Mouse (Mus musculus) embryonic facial prominence, embryonic 11.5 days (tissue): ENCODE data around the gene Kif19a. TPM values are rescaled to one million over a fixed set of nuclear protein-coding genes. Genes with fewer than 3 reads are reported as not detected.

Source experiments
- ATAC-seq: fragments of 200-750 bp; cut with Nextera tagmentation; replicated peaks from 2 replicates; pipeline ENCODE4 v1.8.0; 2017; ENCODE audit warnings: low read depth; ENCODE audit not compliant: insufficient number of reproducible peaks, low FRiP score, low TSS enrichment
- DNase-seq: peaks from one replicate; pipeline ENCODE4 v3.0.0-alpha.2; 2015; ENCODE audit warnings: low spot score
- H3K27ac ChIP-seq: fragments of 300-500 bp; sonication (generic); replicated peaks from 2 replicates; pipeline ENCODE4 v1.5.1; 2014; ENCODE audit warnings: mild to moderate bottlenecking, low read depth, low read length, control low read depth
- H3K27me3 ChIP-seq: fragments of 300-500 bp; sonication (generic); 2 replicates; pipeline ENCODE4 v1.6.1; 2014; ENCODE audit warnings: mild to moderate bottlenecking, low read length, moderate library complexity, mixed read lengths; ENCODE audit not compliant: control insufficient read depth, insufficient read depth
- H3K36me3 ChIP-seq: fragments of 300-500 bp; sonication (generic); replicated peaks from 2 replicates; pipeline ENCODE4 v1.6.1; 2014; ENCODE audit warnings: low read depth, mild to moderate bottlenecking, low read length, moderate library complexity, mixed read lengths; ENCODE audit not compliant: control insufficient read depth, insufficient read depth
- H3K4me1 ChIP-seq: fragments of 300-500 bp; sonication (generic); 2 replicates; pipeline ENCODE4 v1.6.1; 2014; ENCODE audit warnings: low read length, mixed read lengths; ENCODE audit not compliant: control insufficient read depth, insufficient read depth
- H3K4me2 ChIP-seq: fragments of 300-500 bp; sonication (generic); 2 replicates; pipeline ENCODE4 v1.6.1; 2014; ENCODE audit warnings: low read depth, mild to moderate bottlenecking, control low read depth, low read length, moderate library complexity
- H3K4me3 ChIP-seq: fragments of 300-500 bp; sonication (generic); 2 replicates; pipeline ENCODE4 v1.5.1; 2014; ENCODE audit warnings: low read depth, low read length, control low read depth
- H3K9ac ChIP-seq: fragments of 300-500 bp; sonication (generic); replicated peaks from 2 replicates; pipeline ENCODE4 v1.6.1; 2014; ENCODE audit warnings: mild to moderate bottlenecking, control low read depth, low read length
- H3K9me3 ChIP-seq: fragments of 300-500 bp; sonication (generic); replicated peaks from 2 replicates; pipeline ENCODE4 v1.6.1; 2016; ENCODE audit warnings: mild to moderate bottlenecking, low read length, inconsistent platforms, mixed read lengths; ENCODE audit not compliant: control insufficient read depth
- WGBS: fragments of 180-500 bp; shearing (Covaris S2); extraction: QIAGEN DNeasy Blood & Tissue Kit; methylation state at CpG from one replicate; pipeline ENCODE4 v1.1.7; 2014; 5-methylcytosine and 5-hydroxymethylcytosine counted together
- polyA plus RNA-seq: library from polyadenylated mRNA; unstranded; fragments of >200 nt; fragmentation: Nextera tagmentation; extraction: Ambion mirVana; gene quantifications from 2 replicates; pipeline ENCODE4 v1.2.1, GENCODE M21; 2014

Kif19a gene
- polyA plus RNA-seq, 1 experiment from 2014 or later = 0.81 TPM

- no peaks in the 10 kb centered on the region for H3K27me3 ChIP-seq
- no peaks in the 10 kb centered on the region for H3K36me3 ChIP-seq
- H3K4me1 ChIP-seq = peaks cover 3% of the 10 kb centered on the region; the same call in 1 of the 2 replicates
- H3K4me2 ChIP-seq = no peak overlapping the region
- no peak overlapping the region for H3K4me3 ChIP-seq
- H3K9ac ChIP-seq = no peak overlapping the region
- ATAC-seq (no peak; the same call in 1 of the 2 replicates), DNase-seq (no peak)
- 33% methylated on average over 6 of the region's 6 CpGs for WGBS
- H3K9me3 ChIP-seq = no peaks in the 10 kb centered on the region
- H3K27ac ChIP-seq = no peak overlapping the region
Observed at GRCm38 (mm10) chr11:114741451-114741850, 23.7 kb upstream of the Kif19a start.

- Histone ChIP-seq H3K27me3 (no peaks in the 10 kb centered on the region), H3K36me3 (no peaks in the 10 kb centered on the region), H3K27ac (no peak overlapping the region), H3K9ac (peak overlapping the region; percentile 44; the same call in 1 of the 2 replicates), H3K9me3 (no peaks in the 10 kb centered on the region), H3K4me3 (no peak overlapping the region), H3K4me1 (peaks cover 3% of the 10 kb centered on the region; the same call in 1 of the 2 replicates), H3K4me2 (peak overlapping the region; percentile 19)
- DNase-seq = peak; percentile 95
- ATAC-seq = peak; percentile 64; the same call in 1 of the 2 replicates
- 0% methylated on average over 12 of the region's 12 CpGs for WGBS
Observed at GRCm38 (mm10) chr11:114745134-114745533, 20.1 kb upstream of the Kif19a start.

GRCm38 (mm10) chr11:114747564-114748138 lies 17.5 kb upstream of the Kif19a start:
- H3K9ac ChIP-seq = no peak overlapping the region
- H3K27me3 ChIP-seq = no peaks in the 10 kb centered on the region
- H3K4me3 ChIP-seq = no peak overlapping the region
- ATAC-seq (no peak), DNase-seq (no peak)
- H3K27ac ChIP-seq = no peak overlapping the region
- H3K36me3 ChIP-seq = no peaks in the 10 kb centered on the region
- H3K9me3 ChIP-seq = no peaks in the 10 kb centered on the region
- H3K4me2 ChIP-seq = no peak overlapping the region
- no peaks in the 10 kb centered on the region for H3K4me1 ChIP-seq
- 80% methylated on average over 12 of the region's 12 CpGs for WGBS

GRCm38 (mm10) chr11:114769911-114770310 lies 4.7 kb downstream of the Kif19a start:
- Histone ChIP-seq H3K4me3 (no peak overlapping the region), H3K27ac (no peak overlapping the region), H3K9ac (no peak overlapping the region), H3K27me3 (no peaks in the 10 kb centered on the region; the same call in 1 of the 2 replicates), H3K4me2 (no peak overlapping the region), H3K4me1 (no peaks in the 10 kb centered on the region), H3K36me3 (no peaks in the 10 kb centered on the region), H3K9me3 (no peaks in the 10 kb centered on the region)
- no peak for DNase-seq
- ATAC-seq = no peak
- 22% methylated on average over 6 of the region's 6 CpGs for WGBS

- Histone ChIP-seq H3K27ac (no peak overlapping the region), H3K4me3 (no peak overlapping the region), H3K27me3 (no peaks in the 10 kb centered on the region; the same call in 1 of the 2 replicates), H3K36me3 (no peaks in the 10 kb centered on the region), H3K4me1 (no peaks in the 10 kb centered on the region; the same call in 1 of the 2 replicates), H3K4me2 (no peak overlapping the region), H3K9ac (no peak overlapping the region), H3K9me3 (no peaks in the 10 kb centered on the region)
- WGBS = 70% methylated on average over 2 of the region's 2 CpGs
- DNase-seq = no peak
- no peak for ATAC-seq
Observed at GRCm38 (mm10) chr11:114771896-114772295, 6.7 kb downstream of the Kif19a start.

GRCm38 (mm10) chr11:114780076-114780475 lies 14.9 kb downstream of the Kif19a start:
- no peaks in the 10 kb centered on the region for H3K36me3 ChIP-seq
- 54% methylated on average over 9 of the region's 9 CpGs for WGBS
- H3K27me3 ChIP-seq = peaks cover under 1% of the 10 kb centered on the region
- H3K4me3 ChIP-seq = no peak overlapping the region
- H3K27ac ChIP-seq = no peak overlapping the region
- H3K9me3 ChIP-seq = no peaks in the 10 kb centered on the region
- H3K9ac ChIP-seq = no peak overlapping the region
- no peak for ATAC-seq
- H3K4me1 ChIP-seq = peaks cover 2% of the 10 kb centered on the region; the same call in 1 of the 2 replicates
- no peak for DNase-seq
- no peak overlapping the region for H3K4me2 ChIP-seq

GRCm38 (mm10) chr11:114785892-114786291 lies 20.7 kb downstream of the Kif19a start:
- Histone ChIP-seq H3K27ac (no peak overlapping the region), H3K4me1 (peaks cover 2% of the 10 kb centered on the region; the same call in 1 of the 2 replicates)

GRCm38 (mm10) chr11:114786326-114786725 lies 21.1 kb downstream of the Kif19a start:
- H3K9ac ChIP-seq = peak overlapping the region; percentile 25; the same call in 1 of the 2 replicates
- H3K36me3 ChIP-seq = no peaks in the 10 kb centered on the region
- no peak overlapping the region for H3K27ac ChIP-seq
- peaks cover 56% of the 10 kb centered on the region for H3K27me3 ChIP-seq
- H3K4me1 ChIP-seq = peaks cover 4% of the 10 kb centered on the region
- WGBS = 2% methylated on average over 43 of the region's 43 CpGs
- ATAC-seq (peak; percentile 10; the same call in 1 of the 2 replicates), DNase-seq (peak; percentile 71)
- peak overlapping the region; percentile 55 for H3K4me2 ChIP-seq
- H3K4me3 ChIP-seq = peak overlapping the region; percentile 21
- no peaks in the 10 kb centered on the region for H3K9me3 ChIP-seq

More at GRCm38 (mm10) chr11:114785892-114786291, 20.7 kb downstream of the Kif19a start:
- ATAC-seq (no peak), DNase-seq (no peak)
- Histone ChIP-seq H3K36me3 (no peaks in the 10 kb centered on the region), H3K9me3 (no peaks in the 10 kb centered on the region), H3K4me3 (peak overlapping the region; percentile 21), H3K4me2 (peak overlapping the region; percentile 55), H3K27me3 (peaks cover 52% of the 10 kb centered on the region), H3K9ac (0 out of 2 replicates have a peak overlapping the region, but pooled peaks have one; percentile 25)
- 51% methylated on average over 10 of the region's 10 CpGs for WGBS
